In genomic region chr17:34958734-34959129, GRCm38 (mm10) we compare ENCODE assay signal across 13 mouse cellular contexts. TPM values are rescaled to one million over a fixed set of nuclear protein-coding genes. Genes with fewer than 3 reads are reported as not detected.
DNase-seq lines count a peak whose midpoint lies in the region; ATAC-seq and TF ChIP-seq lines count a peak whose summit lies in the region.
"Not testable (repeated sequence)": the region's sequence is repeated elsewhere in the genome, so short reads cannot be mapped to it uniquely, and the experiment has no call there.
"Had no signal": no experiment of that assay in that cellular context is flagged by ENCODE, and none has a peak within 500 bp of the region (broad histone marks: within the 10 kb centered on the region; RNA-seq: fewer than 3 reads in every experiment).

No protein-coding gene starts in this region.

- not testable (repeated sequence) for H3K9me3 ChIP-seq in ES-Bruce4 (replicated peaks; ENCODE audit: control insufficient read depth, insufficient read depth, low read length, poor library complexity, severe bottlenecking); embryonic facial prominence, embryonic 14.5 days (ENCODE audit: control insufficient read depth, low read length); hindbrain, embryonic 13.5 days; kidney, postnatal 0 days (replicated peaks; ENCODE audit: low read length); liver, embryonic 15.5 days (replicated peaks); midbrain, embryonic 13.5 days

- not testable (repeated sequence) for H3K4me1 ChIP-seq in ES-Bruce4 (ENCODE audit: control insufficient read depth, insufficient read depth, low read length); embryonic facial prominence, embryonic 14.5 days (ENCODE audit: control insufficient read depth, insufficient read depth, low read length); kidney, postnatal 0 days (replicated peaks; ENCODE audit: insufficient read depth, low read length); small intestine, adult 2 months (ENCODE audit: control insufficient read depth, insufficient read depth, insufficient read length, low read length)
- H3K4me1 ChIP-seq in hindbrain, embryonic 13.5 days (replicated peaks): peaks cover 11% of the 10 kb centered on the region
- H3K4me1 ChIP-seq in liver, embryonic 15.5 days (replicated peaks): peaks cover 12% of the 10 kb centered on the region
- H3K4me1 ChIP-seq in midbrain, embryonic 13.5 days (replicated peaks): peaks cover 12% of the 10 kb centered on the region; the same call in 1 of the 2 replicates

- not testable (repeated sequence) for DNase-seq in embryonic facial prominence, embryonic 14.5 days (ENCODE audit: low spot score); kidney, postnatal 0 days (ENCODE audit: low spot score)
- DNase-seq in gastrocnemius, adult 2 months: peak; percentile 44

- not testable (repeated sequence) for TF ChIP-seq EP300 in ES-Bruce4 (IDR thresholded peaks at IDR 0.05; ENCODE audit: insufficient read depth, low read depth, low read length)

- not testable (repeated sequence) for H3K27me3 ChIP-seq in ES-Bruce4 (ENCODE audit: control insufficient read depth, insufficient read depth, low read length, poor library complexity, severe bottlenecking); embryonic facial prominence, embryonic 14.5 days (replicated peaks; ENCODE audit: control insufficient read depth, insufficient read depth, low read length); kidney, postnatal 0 days (ENCODE audit: insufficient read depth, low read length); small intestine, adult 2 months (ENCODE audit: control insufficient read depth, insufficient read depth, low read length)
- H3K27me3 ChIP-seq in hindbrain, embryonic 13.5 days: peaks cover 61% of the 10 kb centered on the region
- peaks cover 74% of the 10 kb centered on the region for H3K27me3 ChIP-seq in liver, embryonic 15.5 days
- peaks cover 55% of the 10 kb centered on the region for H3K27me3 ChIP-seq in midbrain, embryonic 13.5 days

- TF ChIP-seq CTCF in ES-Bruce4 (IDR thresholded peaks at IDR 0.05; ENCODE audit: low read depth, low read length); gastrocnemius, adult 2 months (IDR thresholded peaks at IDR 0.05); kidney, postnatal 0 days (IDR thresholded peaks at IDR 0.05; ENCODE audit: low read depth); small intestine, adult 2 months (IDR thresholded peaks at IDR 0.05; ENCODE audit: extremely low read depth, insufficient read length, insufficient replicate concordance, low read depth, low read length): not testable (repeated sequence)

- not testable (repeated sequence) for TF ChIP-seq POLR2A in ES-Bruce4 (IDR thresholded peaks at IDR 0.05; ENCODE audit: insufficient read depth, low read length); small intestine, adult 2 months (IDR thresholded peaks at IDR 0.05; ENCODE audit: low read depth, low read length)

- peak; percentile 23 for ATAC-seq in embryonic facial prominence, embryonic 14.5 days (ENCODE audit: low read depth)
- peak; percentile 60 for ATAC-seq in hindbrain, embryonic 13.5 days (ENCODE audit: low FRiP score)
- ATAC-seq in kidney, postnatal 0 days (replicated peaks; ENCODE audit: low FRiP score, low read depth): peak; percentile 22; the same call in 1 of the 2 replicates
- peak; percentile 14 for ATAC-seq in liver, embryonic 15.5 days (ENCODE audit: insufficient read depth)
- ATAC-seq in midbrain, embryonic 13.5 days: peak; percentile 55; the same call in 1 of the 2 replicates

- peak overlapping the region; percentile 59 for H3K4me2 ChIP-seq in embryonic facial prominence, embryonic 14.5 days (ENCODE audit: low read depth, low read length)
- peak overlapping the region; percentile 71 for H3K4me2 ChIP-seq in hindbrain, embryonic 13.5 days
- H3K4me2 ChIP-seq in kidney, postnatal 0 days (ENCODE audit: low read length): peak overlapping the region; percentile 48
- peak overlapping the region; percentile 91 for H3K4me2 ChIP-seq in liver, embryonic 15.5 days
- H3K4me2 ChIP-seq in midbrain, embryonic 13.5 days (replicated peaks): peak overlapping the region; percentile 64

- intact Hi-C loops in gastrocnemius, adult 2 months (cut with DNase I): not testable (repeated sequence)

- peak overlapping the region; percentile 66 for H3K4me3 ChIP-seq in ES-Bruce4 (ENCODE audit: low read depth, low read length)
- peak overlapping the region; percentile 42 for H3K4me3 ChIP-seq in embryonic facial prominence, embryonic 14.5 days (ENCODE audit: low read depth, low read length)
- peak overlapping the region; percentile 83 for H3K4me3 ChIP-seq in gastrocnemius, adult 2 months
- peak overlapping the region; percentile 44 for H3K4me3 ChIP-seq in hindbrain, embryonic 13.5 days
- peak overlapping the region; percentile 39; the same call in 1 of the 2 replicates for H3K4me3 ChIP-seq in kidney, postnatal 0 days (replicated peaks; ENCODE audit: low read depth, low read length)
- peak overlapping the region; percentile 62 for H3K4me3 ChIP-seq in liver, embryonic 15.5 days (replicated peaks)
- H3K4me3 ChIP-seq in midbrain, embryonic 13.5 days (replicated peaks): peak overlapping the region; percentile 40
- peak overlapping the region; percentile 62 for H3K4me3 ChIP-seq in small intestine, adult 2 months (ENCODE audit: low read depth, low read length)

- not testable (repeated sequence) for H3K27ac ChIP-seq in ES-Bruce4 (ENCODE audit: insufficient read depth, low read length); embryonic facial prominence, embryonic 14.5 days (replicated peaks; ENCODE audit: low read depth, low read length); hindbrain, embryonic 13.5 days; liver, embryonic 15.5 days (replicated peaks); midbrain, embryonic 13.5 days; small intestine, adult 2 months (ENCODE audit: insufficient read depth, low read depth, low read length)
- H3K27ac ChIP-seq in gastrocnemius, adult 2 months: peak overlapping the region; percentile 95
- peak overlapping the region; percentile 96; the same call in 1 of the 2 replicates for H3K27ac ChIP-seq in kidney, postnatal 0 days

- not testable (repeated sequence) for H3K36me3 ChIP-seq in ES-Bruce4 (ENCODE audit: control insufficient read depth, insufficient read depth, low read length, poor library complexity, severe bottlenecking); embryonic facial prominence, embryonic 14.5 days (ENCODE audit: control insufficient read depth, insufficient read depth, low read length); hindbrain, embryonic 13.5 days; kidney, postnatal 0 days (ENCODE audit: insufficient read depth, low read length); liver, embryonic 15.5 days (replicated peaks); midbrain, embryonic 13.5 days; small intestine, adult 2 months (ENCODE audit: control insufficient read depth, insufficient read depth, low read length)

- H3K9ac ChIP-seq in ES-Bruce4 (ENCODE audit: low read depth, poor library complexity, severe bottlenecking); kidney, postnatal 0 days (ENCODE audit: low read depth, low read length); liver, embryonic 15.5 days; midbrain, embryonic 13.5 days (replicated peaks): not testable (repeated sequence)
- peak overlapping the region; percentile 19; the same call in 1 of the 2 replicates for H3K9ac ChIP-seq in embryonic facial prominence, embryonic 14.5 days (ENCODE audit: low read depth, low read length)
- H3K9ac ChIP-seq in hindbrain, embryonic 13.5 days: peak overlapping the region; percentile 60; the same call in 1 of the 2 replicates

- WGBS in embryonic facial prominence, embryonic 14.5 days: 1% methylated on average over 10 of the region's 47 CpGs
- WGBS in hindbrain, embryonic 13.5 days: 3% methylated on average over 28 of the region's 47 CpGs
- WGBS in kidney, postnatal 0 days: 2% methylated on average over 12 of the region's 47 CpGs
- 3% methylated on average over 28 of the region's 47 CpGs for WGBS in liver, embryonic 15.5 days (ENCODE audit: insufficient replicate concordance)
- WGBS in midbrain, embryonic 13.5 days: 1% methylated on average over 32 of the region's 47 CpGs
- 1% methylated on average over 37 of the region's 47 CpGs for WGBS in small intestine, adult 2 months

RNA-seq across cellular contexts. Expression of gene Hspa1b, which starts 0.3 kb away (rescaled TPM):
- polyA plus RNA-seq in ES-Bruce4 (2011; ENCODE audit: insufficient read depth, insufficient read length, low read depth, missing spikeins): 2.6 and 3.0 TPM in 2 replicates
- 0.69 and 2.3 TPM in 2 replicates for polyA plus RNA-seq in embryonic facial prominence, embryonic 14.5 days (2014; fragmentation: Nextera tagmentation; extraction: Ambion mirVana)
- total RNA-seq in gastrocnemius, adult 2 months (2021): 10 to 100 TPM in 1 of 2 experiments, 1 to 10 TPM in 1; 3.9 to 13.0 TPM
- 0.26 and 0.32 TPM in 2 replicates for polyA plus RNA-seq in hindbrain, embryonic 13.5 days (2015; fragmentation: Nextera tagmentation; extraction: Ambion mirVana)
- polyA plus RNA-seq in kidney, postnatal 0 days (2015; fragmentation: Nextera tagmentation; extraction: Ambion mirVana): 2.2 and 2.6 TPM in 2 replicates
- polyA plus RNA-seq in liver, embryonic 15.5 days (2015; fragmentation: Nextera tagmentation; extraction: Ambion mirVana): 0.06 and 0.14 TPM in 2 replicates
- 0.10 and 0.11 TPM in 2 replicates for polyA plus RNA-seq in midbrain, embryonic 13.5 days (2015; fragmentation: Nextera tagmentation; extraction: Ambion mirVana)
- polyA plus RNA-seq in small intestine, adult 2 months (2012; rRNA removed): 17.1 and 19.8 TPM in 2 replicates

RNA-seq across cellular contexts. Expression of gene Gm20481, which starts 11.0 kb away (rescaled TPM):
- polyA plus RNA-seq in ES-Bruce4 (2011; ENCODE audit: insufficient read depth, insufficient read length, low read depth, missing spikeins): not detected in 2 replicates
- polyA plus RNA-seq in embryonic facial prominence, embryonic 14.5 days (2014; fragmentation: Nextera tagmentation; extraction: Ambion mirVana): not detected in 2 replicates
- not detected for total RNA-seq in gastrocnemius, adult 2 months (2021)
- not detected in 2 replicates for polyA plus RNA-seq in hindbrain, embryonic 13.5 days (2015; fragmentation: Nextera tagmentation; extraction: Ambion mirVana)
- not detected in 2 replicates for polyA plus RNA-seq in kidney, postnatal 0 days (2015; fragmentation: Nextera tagmentation; extraction: Ambion mirVana)
- polyA plus RNA-seq in liver, embryonic 15.5 days (2015; fragmentation: Nextera tagmentation; extraction: Ambion mirVana): 0.32 TPM in 1 of 2 replicates, not detected in the other
- polyA plus RNA-seq in midbrain, embryonic 13.5 days (2015; fragmentation: Nextera tagmentation; extraction: Ambion mirVana): not detected in 2 replicates
- polyA plus RNA-seq in small intestine, adult 2 months (2012; rRNA removed): not detected in 2 replicates
- total RNA-seq: adrenal gland, postnatal 10 days; gastrocnemius, postnatal 10 days; heart, postnatal 4 days; left cerebral cortex, postnatal 14 days had no signal
- polyA plus RNA-seq: urinary bladder, adult 2 months had no signal

RNA-seq across cellular contexts. Expression of gene Hspa1a, which starts 13.2 kb away (rescaled TPM):
- 1.9 and 2.5 TPM in 2 replicates for polyA plus RNA-seq in ES-Bruce4 (2011; ENCODE audit: insufficient read depth, insufficient read length, low read depth, missing spikeins)
- 7.3 TPM in 2 replicates for polyA plus RNA-seq in embryonic facial prominence, embryonic 14.5 days (2014; fragmentation: Nextera tagmentation; extraction: Ambion mirVana)
- 10 to 100 TPM in 1 of 2 experiments, 1 to 10 TPM in 1; 6.8 to 14.1 TPM for total RNA-seq in gastrocnemius, adult 2 months (2021)
- 4.0 and 4.6 TPM in 2 replicates for polyA plus RNA-seq in hindbrain, embryonic 13.5 days (2015; fragmentation: Nextera tagmentation; extraction: Ambion mirVana)
- 22.4 and 23.5 TPM in 2 replicates for polyA plus RNA-seq in kidney, postnatal 0 days (2015; fragmentation: Nextera tagmentation; extraction: Ambion mirVana)
- polyA plus RNA-seq in liver, embryonic 15.5 days (2015; fragmentation: Nextera tagmentation; extraction: Ambion mirVana): 0.96 and 1.6 TPM in 2 replicates
- polyA plus RNA-seq in midbrain, embryonic 13.5 days (2015; fragmentation: Nextera tagmentation; extraction: Ambion mirVana): 2.8 and 2.9 TPM in 2 replicates
- 8.9 and 9.3 TPM in 2 replicates for polyA plus RNA-seq in small intestine, adult 2 months (2012; rRNA removed)

RNA-seq across cellular contexts. Expression of gene Hspa1l, which starts 13.8 kb away (rescaled TPM):
- polyA plus RNA-seq in ES-Bruce4 (2011; ENCODE audit: insufficient read depth, insufficient read length, low read depth, missing spikeins): 0.25 TPM in 1 of 2 replicates, not detected in the other
- polyA plus RNA-seq in embryonic facial prominence, embryonic 14.5 days (2014; fragmentation: Nextera tagmentation; extraction: Ambion mirVana): 0.99 and 1.0 TPM in 2 replicates
- 10 to 100 TPM; 14.9 to 31.2 TPM for total RNA-seq in gastrocnemius, adult 2 months (2021)
- polyA plus RNA-seq in hindbrain, embryonic 13.5 days (2015; fragmentation: Nextera tagmentation; extraction: Ambion mirVana): 0.85 and 1.1 TPM in 2 replicates
- polyA plus RNA-seq in kidney, postnatal 0 days (2015; fragmentation: Nextera tagmentation; extraction: Ambion mirVana): 0.54 and 0.72 TPM in 2 replicates
- 0.25 and 0.31 TPM in 2 replicates for polyA plus RNA-seq in liver, embryonic 15.5 days (2015; fragmentation: Nextera tagmentation; extraction: Ambion mirVana)
- 0.55 and 1.5 TPM in 2 replicates for polyA plus RNA-seq in midbrain, embryonic 13.5 days (2015; fragmentation: Nextera tagmentation; extraction: Ambion mirVana)
- 0.06 and 0.14 TPM in 2 replicates for polyA plus RNA-seq in small intestine, adult 2 months (2012; rRNA removed)

RNA-seq across cellular contexts. Expression of gene Lsm2, which starts 22.9 kb away (rescaled TPM):
- polyA plus RNA-seq in ES-Bruce4 (2011; ENCODE audit: insufficient read depth, insufficient read length, low read depth, missing spikeins): 163 and 166 TPM in 2 replicates
- 151 and 159 TPM in 2 replicates for polyA plus RNA-seq in embryonic facial prominence, embryonic 14.5 days (2014; fragmentation: Nextera tagmentation; extraction: Ambion mirVana)
- 10 to 100 TPM; 15.2 to 17.0 TPM for total RNA-seq in gastrocnemius, adult 2 months (2021)
- 112 and 117 TPM in 2 replicates for polyA plus RNA-seq in hindbrain, embryonic 13.5 days (2015; fragmentation: Nextera tagmentation; extraction: Ambion mirVana)
- 133 and 141 TPM in 2 replicates for polyA plus RNA-seq in kidney, postnatal 0 days (2015; fragmentation: Nextera tagmentation; extraction: Ambion mirVana)
- polyA plus RNA-seq in liver, embryonic 15.5 days (2015; fragmentation: Nextera tagmentation; extraction: Ambion mirVana): 120 and 123 TPM in 2 replicates
- 141 and 150 TPM in 2 replicates for polyA plus RNA-seq in midbrain, embryonic 13.5 days (2015; fragmentation: Nextera tagmentation; extraction: Ambion mirVana)
- polyA plus RNA-seq in small intestine, adult 2 months (2012; rRNA removed): 51.7 and 82.1 TPM in 2 replicates
